Mouse (Mus musculus) small intestine, adult 2 months (tissue): Measurements from ENCODE around the gene Cgnl1.

Experiments
- CTCF ChIP-seq: fragments of 200-500 bp; IDR thresholded peaks from 2 replicates; pipeline ENCODE4 v1.5.1; 2012; ENCODE audit warnings: low read depth, mild to moderate bottlenecking, control low read depth, inconsistent platforms, low read length, moderate library complexity, mixed read lengths; ENCODE audit not compliant: insufficient replicate concordance, insufficient read length; ENCODE audit errors: extremely low read depth
- POLR2A ChIP-seq: fragments of 200-500 bp; IDR thresholded peaks from 2 replicates; pipeline ENCODE4 v1.6.1; 2012; ENCODE audit warnings: low read depth, mild to moderate bottlenecking, control low read depth, inconsistent platforms, low read length, moderate library complexity

DNA sequence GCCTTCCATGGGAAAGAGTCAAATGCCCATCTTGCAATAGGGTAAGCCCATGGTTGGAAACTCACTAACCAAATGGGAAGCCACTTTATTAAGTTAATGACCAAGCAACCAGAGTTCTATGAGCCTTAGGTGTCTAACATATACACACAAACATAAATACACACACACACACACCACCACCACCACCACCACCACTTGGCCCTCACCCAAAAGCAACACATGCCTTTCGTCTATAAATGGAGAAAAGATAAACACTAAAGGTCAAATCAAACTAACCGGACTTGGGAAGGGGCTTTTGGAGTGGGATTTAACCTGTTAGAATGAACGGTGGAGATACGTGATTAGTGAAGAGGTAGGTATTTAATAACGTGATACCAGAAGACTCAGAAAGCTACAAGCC lies 180.3 kb downstream of the Cgnl1 start:
- TF ChIP-seq CTCF (no peak), POLR2A (no peak)
